Mouse (Mus musculus): Measurements from ENCODE around the gene Ccdc17. TPM values are rescaled to one million over a fixed set of nuclear protein-coding genes. Genes with fewer than 3 reads are reported as not detected.
A peak's percentile ranks its signal among the peaks of the same experiment; 100 is the strongest.

Gene Ccdc17
- 0.20 TPM for polyA plus RNA-seq (2012; fragmentation: generic; extraction: Trizol)
- long read RNA-seq, experiment 1 = 0 reads
- long read RNA-seq, experiment 2 = 0 reads

DNA sequence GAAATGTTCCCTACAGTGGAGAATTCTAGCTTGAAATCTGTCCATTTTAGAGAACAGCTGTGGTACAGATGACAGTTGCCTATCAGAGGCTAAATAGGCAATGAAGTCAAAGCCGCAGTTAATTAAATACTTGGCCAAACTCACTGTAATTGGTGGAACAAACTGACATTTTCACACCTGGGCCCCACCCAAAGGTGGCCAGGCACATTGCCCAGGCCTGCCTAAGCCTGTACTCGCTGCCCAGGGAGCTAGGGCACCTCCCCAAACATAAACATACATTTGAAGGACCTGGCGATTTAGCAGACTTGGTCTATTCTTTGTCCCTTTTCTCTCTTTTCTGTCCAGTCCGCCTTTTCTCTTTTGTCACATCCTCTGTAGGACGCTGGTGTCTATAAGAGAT, at the start of gene Ccdc17:
TSS of gene Ccdc17 (plus strand) at position 276 of the 400 bp plus-strand sequence.
- H3K79me3 ChIP-seq (ENCODE audit: low read depth) = peaks cover 4% of the 10 kb centered on the region
- H3K4me3 ChIP-seq (ENCODE audit: insufficient read depth, poor library complexity, severe bottlenecking) = peak within 1 kb of the TSS; percentile 25
- H3ac ChIP-seq (ENCODE audit: control insufficient read depth, insufficient read length, low read depth) = peak within 1 kb of the TSS; percentile 25
- no peaks in the 10 kb centered on the region for H3K79me2 ChIP-seq (ENCODE audit: control insufficient read depth, insufficient read depth)
- H3K27me3 ChIP-seq (ENCODE audit: control insufficient read depth, insufficient read depth, insufficient read length) = no peaks in the 10 kb centered on the region
- peaks cover 64% of the 10 kb centered on the region for H3K36me3 ChIP-seq (ENCODE audit: control insufficient read depth, insufficient read depth)
- TF ChIP-seq CTCF (IDR thresholded peaks at IDR 0.05; ENCODE audit: control insufficient read depth, insufficient read depth, insufficient read length) (no peak), MYOD1 (IDR thresholded peaks at IDR 0.05; ENCODE audit: control insufficient read depth, insufficient read length, low read depth) (no peak), MAX (IDR thresholded peaks at IDR 0.05) (no peak), USF1 (IDR thresholded peaks at IDR 0.05; ENCODE audit: low read depth) (no peak), MYOG (IDR thresholded peaks at IDR 0.05; ENCODE audit: control insufficient read depth, extremely low read depth, insufficient read length) (no peak), FOSL1 (IDR thresholded peaks at IDR 0.05; ENCODE audit: insufficient read depth, low read length, poor library complexity, severe bottlenecking) (no peak), CEBPB (IDR thresholded peaks at IDR 0.05; ENCODE audit: low read depth) (no peak)

DNA sequence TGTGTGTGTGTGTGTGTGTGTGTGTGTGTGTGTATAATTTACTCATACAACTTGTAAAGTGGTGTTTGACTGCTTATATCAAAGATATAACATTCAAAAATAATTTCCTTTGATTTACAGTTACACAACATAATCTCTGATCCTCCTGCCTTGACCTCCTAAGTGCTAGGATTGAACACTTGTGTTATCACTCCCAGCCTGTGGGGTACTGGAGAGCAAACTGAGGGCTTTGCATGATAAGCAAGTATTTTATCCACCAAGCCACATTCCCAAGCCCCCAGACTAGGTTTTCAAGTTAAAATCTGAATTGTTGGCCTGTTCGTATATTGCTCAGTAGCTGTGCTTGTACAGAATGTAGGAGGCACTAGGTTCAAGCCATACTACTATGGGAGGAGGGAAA, 46.0 kb upstream of the Ccdc17 start:
- no peak for TF ChIP-seq FOSL1 (IDR thresholded peaks at IDR 0.05; ENCODE audit: insufficient read depth, low read length, poor library complexity, severe bottlenecking)
- H3K79me3 ChIP-seq (ENCODE audit: low read depth) = peaks cover 6% of the 10 kb centered on the region
- no peaks in the 10 kb centered on the region for H3K27me3 ChIP-seq (ENCODE audit: control insufficient read depth, insufficient read depth, insufficient read length)
- no peak overlapping the region for H3K4me3 ChIP-seq (ENCODE audit: insufficient read depth, poor library complexity, severe bottlenecking)
- no peak overlapping the region for H3ac ChIP-seq (ENCODE audit: control insufficient read depth, insufficient read length, low read depth)
- H3K36me3 ChIP-seq (ENCODE audit: control insufficient read depth, insufficient read depth) = peaks cover 22% of the 10 kb centered on the region
- H3K79me2 ChIP-seq (ENCODE audit: control insufficient read depth, insufficient read depth) = peaks cover 13% of the 10 kb centered on the region

DNA sequence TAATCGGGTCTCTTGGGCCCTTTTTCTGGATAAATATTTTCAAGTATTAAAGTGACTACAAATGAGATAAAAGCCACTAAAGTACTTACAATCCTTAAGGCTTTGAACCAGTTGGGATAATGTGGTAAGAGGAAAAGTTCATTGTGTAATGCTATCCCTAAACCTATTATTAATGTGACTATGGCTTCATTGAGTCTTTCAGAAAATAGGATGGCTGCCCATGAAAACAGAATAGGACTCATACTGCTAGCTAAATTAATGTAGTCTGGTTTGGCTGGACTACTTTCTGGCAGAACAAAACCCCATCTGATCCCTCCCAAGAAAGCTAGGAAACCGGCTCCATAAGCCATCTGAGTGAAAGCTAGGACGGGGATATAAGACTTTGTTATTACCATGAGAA, 43.4 kb upstream of the Ccdc17 start:
- no peak overlapping the region for H3K4me3 ChIP-seq (ENCODE audit: insufficient read depth, poor library complexity, severe bottlenecking)
- TF ChIP-seq CTCF (IDR thresholded peaks at IDR 0.05; ENCODE audit: control insufficient read depth, insufficient read depth, insufficient read length) (no peak), CEBPB (IDR thresholded peaks at IDR 0.05; ENCODE audit: low read depth) (no peak), MAX (IDR thresholded peaks at IDR 0.05) (no peak), FOSL1 (IDR thresholded peaks at IDR 0.05; ENCODE audit: insufficient read depth, low read length, poor library complexity, severe bottlenecking) (no peak), USF1 (IDR thresholded peaks at IDR 0.05; ENCODE audit: low read depth) (no peak), MYOD1 (IDR thresholded peaks at IDR 0.05; ENCODE audit: control insufficient read depth, insufficient read length, low read depth) (no peak), MYOG (IDR thresholded peaks at IDR 0.05; ENCODE audit: control insufficient read depth, extremely low read depth, insufficient read length) (no peak)
- H3ac ChIP-seq (ENCODE audit: control insufficient read depth, insufficient read length, low read depth) = no peak overlapping the region
- H3K79me2 ChIP-seq (ENCODE audit: control insufficient read depth, insufficient read depth) = peaks cover 22% of the 10 kb centered on the region
- no peaks in the 10 kb centered on the region for H3K27me3 ChIP-seq (ENCODE audit: control insufficient read depth, insufficient read depth, insufficient read length)
- peaks cover 22% of the 10 kb centered on the region for H3K36me3 ChIP-seq (ENCODE audit: control insufficient read depth, insufficient read depth)
- H3K79me3 ChIP-seq (ENCODE audit: low read depth) = peaks cover 7% of the 10 kb centered on the region

DNA sequence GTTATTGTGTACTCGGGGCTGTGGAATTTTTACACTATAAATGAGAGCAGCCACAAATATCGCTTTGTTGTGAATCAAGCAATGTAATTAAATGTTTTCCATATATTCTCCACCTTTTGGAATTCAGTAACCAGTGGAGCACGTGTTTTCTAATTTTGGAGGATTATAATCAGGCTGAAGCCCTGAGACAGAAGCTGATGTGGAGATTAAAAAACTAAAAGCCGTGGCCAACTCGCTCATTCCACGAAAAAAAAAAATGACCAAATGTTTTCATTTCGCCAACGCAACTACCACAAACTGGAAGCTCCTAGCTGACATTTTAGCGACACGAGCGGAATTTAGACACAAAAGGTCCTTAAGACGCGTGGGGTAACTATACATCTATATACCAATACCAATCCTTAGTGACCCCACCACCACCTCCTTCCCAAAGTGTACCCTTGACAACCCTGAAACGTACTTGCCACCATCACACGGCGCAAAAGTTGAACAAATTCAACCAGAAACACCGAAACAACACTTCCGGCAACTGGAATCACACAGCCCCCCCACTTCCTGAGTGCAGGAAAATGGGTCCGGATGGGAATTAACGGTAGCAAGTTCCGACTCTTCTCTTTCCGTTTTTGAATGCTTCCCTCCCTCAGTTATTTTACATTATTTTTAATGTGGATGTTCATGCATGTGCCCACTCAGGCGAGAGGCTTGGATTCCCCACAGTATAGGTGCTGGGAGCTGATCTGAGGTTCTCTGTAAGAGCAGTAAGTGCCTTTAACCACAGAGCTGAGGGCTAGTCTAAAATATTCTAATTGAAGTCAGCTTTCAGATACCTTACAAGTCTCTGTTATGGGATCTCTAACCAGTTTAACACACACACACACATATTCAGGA, 40.8 kb upstream of the Ccdc17 start, which contains the start of gene Tmem69:
TSS of gene Tmem69 (minus strand) at position 524 of the 888 bp plus-strand sequence.
- H3K36me3 ChIP-seq (ENCODE audit: control insufficient read depth, insufficient read depth) = peaks cover 20% of the 10 kb centered on the region
- peak within 1 kb of the TSS; percentile 70 for H3K4me3 ChIP-seq (ENCODE audit: insufficient read depth, poor library complexity, severe bottlenecking)
- H3K79me3 ChIP-seq (ENCODE audit: low read depth) = peaks cover 32% of the 10 kb centered on the region
- TF ChIP-seq CTCF (IDR thresholded peaks at IDR 0.05; ENCODE audit: control insufficient read depth, insufficient read depth, insufficient read length) = no peak
- TF ChIP-seq FOSL1 (IDR thresholded peaks at IDR 0.05; ENCODE audit: insufficient read depth, low read length, poor library complexity, severe bottlenecking) = no peak
- peak; percentile 64 for TF ChIP-seq MAX (IDR thresholded peaks at IDR 0.05)
- TF ChIP-seq CEBPB (IDR thresholded peaks at IDR 0.05; ENCODE audit: low read depth) = no peak
- H3ac ChIP-seq (ENCODE audit: control insufficient read depth, insufficient read length, low read depth) = peak within 1 kb of the TSS; percentile 75
- peaks cover 49% of the 10 kb centered on the region for H3K79me2 ChIP-seq (ENCODE audit: control insufficient read depth, insufficient read depth)
- H3K27me3 ChIP-seq (ENCODE audit: control insufficient read depth, insufficient read depth, insufficient read length) = no peaks in the 10 kb centered on the region

DNA sequence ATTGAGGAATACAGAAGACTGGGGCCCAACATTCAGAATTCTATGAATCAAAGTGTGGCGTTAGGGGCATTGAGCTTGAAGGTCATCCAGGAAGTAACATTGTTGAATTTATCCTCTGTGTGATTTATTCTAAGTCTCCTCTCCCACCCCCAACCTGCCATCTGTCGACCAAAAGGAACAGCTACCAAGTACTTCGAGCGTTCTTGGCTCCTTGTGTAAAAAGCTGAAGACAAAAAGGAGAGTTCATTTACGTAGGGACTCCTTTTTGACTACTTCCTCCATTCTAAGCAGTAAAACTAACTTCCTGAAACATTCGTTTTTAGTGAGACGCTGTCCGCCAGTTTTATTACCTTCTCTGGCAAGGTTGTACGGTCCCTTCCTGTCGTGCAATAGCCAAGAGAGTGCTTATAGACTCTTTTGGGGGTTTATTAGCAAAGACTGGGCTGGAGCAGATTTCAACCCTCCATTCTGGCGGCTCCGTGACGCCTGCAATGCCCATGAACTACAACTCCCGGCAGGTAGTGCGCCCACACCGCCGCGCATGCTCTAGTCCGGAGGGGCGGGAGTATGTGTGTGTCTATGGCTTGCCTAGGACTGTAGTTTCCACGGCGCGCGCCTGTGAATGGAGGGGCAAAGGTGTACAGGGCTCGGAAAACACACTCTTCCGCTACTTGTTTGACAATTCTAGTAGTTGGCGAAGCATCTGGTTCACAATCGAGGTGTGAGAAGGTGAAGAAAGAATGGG, 39.7 kb upstream of the Ccdc17 start:
- H3K4me3 ChIP-seq (ENCODE audit: insufficient read depth, poor library complexity, severe bottlenecking) = peak overlapping the region; percentile 70
- peaks cover 43% of the 10 kb centered on the region for H3K79me3 ChIP-seq (ENCODE audit: low read depth)
- no peak for TF ChIP-seq CTCF (IDR thresholded peaks at IDR 0.05; ENCODE audit: control insufficient read depth, insufficient read depth, insufficient read length)
- H3K36me3 ChIP-seq (ENCODE audit: control insufficient read depth, insufficient read depth) = peaks cover 20% of the 10 kb centered on the region
- peak overlapping the region; percentile 71 for H3ac ChIP-seq (ENCODE audit: control insufficient read depth, insufficient read length, low read depth)
- no peaks in the 10 kb centered on the region for H3K27me3 ChIP-seq (ENCODE audit: control insufficient read depth, insufficient read depth, insufficient read length)
- H3K79me2 ChIP-seq (ENCODE audit: control insufficient read depth, insufficient read depth) = peaks cover 59% of the 10 kb centered on the region
